Mouse (Mus musculus) forebrain, embryonic 12.5 days (tissue): ENCODE measurements around the gene Tac2. TPM values are rescaled to one million over a fixed set of nuclear protein-coding genes. Genes with fewer than 3 reads are reported as not detected.

Source experiments
- ATAC-seq: fragments of 200-750 bp; cut with Nextera tagmentation; 2 replicates; pipeline ENCODE4 v1.8.0; 2017; ENCODE audit warnings: moderate TSS enrichment; ENCODE audit not compliant: low FRiP score
- H3K27ac ChIP-seq: fragments of 300-500 bp; sonication (generic); 2 replicates; pipeline ENCODE4 v1.5.1; 2016; ENCODE audit warnings: mild to moderate bottlenecking
- H3K27me3 ChIP-seq: fragments of 300-500 bp; sonication (generic); 2 replicates; pipeline ENCODE4 v1.6.1; 2016; ENCODE audit warnings: mild to moderate bottlenecking
- H3K36me3 ChIP-seq: fragments of 300-500 bp; sonication (generic); replicated peaks from 2 replicates; pipeline ENCODE4 v1.6.1; 2016; ENCODE audit warnings: mild to moderate bottlenecking
- H3K4me1 ChIP-seq: fragments of 300-500 bp; sonication (generic); 2 replicates; pipeline ENCODE4 v1.6.1; 2016
- H3K4me2 ChIP-seq: fragments of 300-500 bp; sonication (generic); 2 replicates; pipeline ENCODE4 v1.6.1; 2016; ENCODE audit warnings: mild to moderate bottlenecking, moderate library complexity
- H3K4me3 ChIP-seq: fragments of 300-500 bp; sonication (generic); replicated peaks from 2 replicates; pipeline ENCODE4 v1.5.1; 2016; ENCODE audit warnings: mild to moderate bottlenecking
- H3K9ac ChIP-seq: fragments of 300-500 bp; sonication (generic); 2 replicates; pipeline ENCODE4 v1.6.1; 2016; ENCODE audit warnings: mild to moderate bottlenecking
- H3K9me3 ChIP-seq: fragments of 300-500 bp; sonication (generic); 2 replicates; pipeline ENCODE4 v1.6.1; 2016
- WGBS: fragments of 180-500 bp; shearing (Covaris S2); methylation state at CpG from one replicate; pipeline ENCODE4 v1.1.7; 2016; 5-methylcytosine and 5-hydroxymethylcytosine counted together
- polyA plus RNA-seq: library from polyadenylated mRNA; unstranded; fragments of >200 nt; fragmentation: Nextera tagmentation; extraction: Ambion mirVana; gene quantifications from 2 replicates; pipeline ENCODE4 v1.2.1, GENCODE M21; 2016

Tac2 gene
- polyA plus RNA-seq, 1 experiment from 2014 or later = not detected

GRCm38 (mm10) chr10:127766564-127766963, 42.3 kb downstream of the Tac2 start:
- Histone ChIP-seq H3K4me2 (no peak overlapping the region), H3K9ac (no peak overlapping the region), H3K9me3 (no peaks in the 10 kb centered on the region), H3K27ac (no peak overlapping the region), H3K36me3 (no peaks in the 10 kb centered on the region), H3K4me1 (no peaks in the 10 kb centered on the region), H3K27me3 (no peaks in the 10 kb centered on the region), H3K4me3 (no peak overlapping the region)
- 86% methylated on average over 1 of the region's 1 CpGs for WGBS
- no peak for ATAC-seq

- Histone ChIP-seq H3K9ac (no peak within 1 kb of the TSS), H3K27ac (no peak within 1 kb of the TSS), H3K4me3 (no peak within 1 kb of the TSS), H3K4me2 (no peak within 1 kb of the TSS), H3K4me1 (no peaks in the 10 kb centered on the region), H3K36me3 (no peaks in the 10 kb centered on the region), H3K27me3 (no peaks in the 10 kb centered on the region), H3K9me3 (no peaks in the 10 kb centered on the region)
- WGBS = 87% methylated on average over 2 of the region's 2 CpGs
- no peak for ATAC-seq
Observed at GRCm38 (mm10) chr10:127776011-127776410, 51.7 kb downstream of the Tac2 start, which contains the start of gene Rdh9. Gene Rdh9 (plus strand): TSS chr10:127776386.

Other genes starting within 250 kb of the Tac2 start
- 1.2 and 1.8 TPM in 2 replicates for gene Stac3, start 222.8 kb upstream of the Tac2 start, polyA plus RNA-seq
- 5.9 and 9.0 TPM in 2 replicates for gene Ndufa4l2, start 209.5 kb upstream of the Tac2 start, polyA plus RNA-seq
- 103 and 105 TPM in 2 replicates for gene Shmt2, start 202.0 kb upstream of the Tac2 start, polyA plus RNA-seq
- gene Nxph4, start 189.9 kb upstream of the Tac2 start, polyA plus RNA-seq = 60.0 and 62.4 TPM in 2 replicates
- 81.4 and 81.8 TPM in 2 replicates for gene Lrp1, start 103.3 kb upstream of the Tac2 start, polyA plus RNA-seq
- 4.5 and 5.4 TPM in 2 replicates for gene Stat6, start 81.5 kb upstream of the Tac2 start, polyA plus RNA-seq
- 10.0 TPM in 2 replicates for gene Nemp1, start 57.6 kb upstream of the Tac2 start, polyA plus RNA-seq
- gene Nab2, start 55.9 kb upstream of the Tac2 start, polyA plus RNA-seq = 3.7 and 4.6 TPM in 2 replicates
- gene Myo1a, start 19.3 kb upstream of the Tac2 start, polyA plus RNA-seq = 0.50 and 0.59 TPM in 2 replicates
- 5.2 and 6.2 TPM in 2 replicates for gene Zbtb39, start 15.1 kb downstream of the Tac2 start, polyA plus RNA-seq
- 0.28 and 0.42 TPM in 2 replicates for gene Gpr182, start 27.3 kb downstream of the Tac2 start, polyA plus RNA-seq
- gene Rdh1, start 35.2 kb downstream of the Tac2 start, polyA plus RNA-seq = not detected in 2 replicates
- gene Rdh16f1, start 35.3 kb downstream of the Tac2 start, polyA plus RNA-seq = not detected in 2 replicates
- gene Rdh9, start 51.9 kb downstream of the Tac2 start, polyA plus RNA-seq = 0.06 and 0.13 TPM in 2 replicates
- not detected in 2 replicates for gene Rdh16, start 76.7 kb downstream of the Tac2 start, polyA plus RNA-seq
- not detected in 2 replicates for gene Rdh19, start 125.5 kb downstream of the Tac2 start, polyA plus RNA-seq
- not detected in 2 replicates for gene Rdh16f2, start 142.0 kb downstream of the Tac2 start, polyA plus RNA-seq
- not detected in 2 replicates for gene Rdh7, start 164.3 kb downstream of the Tac2 start, polyA plus RNA-seq
- not detected in 2 replicates for gene Sdr9c7, start 174.0 kb downstream of the Tac2 start, polyA plus RNA-seq